Mouse (Mus musculus) thymus, adult 18-20 months (tissue): Measurements from ENCODE around the gene Picalm.

Source experiments
- DNase-seq, 2 experiments: peaks; one replicate each; pipeline ENCODE4 v3.0.0; 2022; ENCODE audit warnings: mixed read lengths in 2 of 2

Picalm gene

DNA sequence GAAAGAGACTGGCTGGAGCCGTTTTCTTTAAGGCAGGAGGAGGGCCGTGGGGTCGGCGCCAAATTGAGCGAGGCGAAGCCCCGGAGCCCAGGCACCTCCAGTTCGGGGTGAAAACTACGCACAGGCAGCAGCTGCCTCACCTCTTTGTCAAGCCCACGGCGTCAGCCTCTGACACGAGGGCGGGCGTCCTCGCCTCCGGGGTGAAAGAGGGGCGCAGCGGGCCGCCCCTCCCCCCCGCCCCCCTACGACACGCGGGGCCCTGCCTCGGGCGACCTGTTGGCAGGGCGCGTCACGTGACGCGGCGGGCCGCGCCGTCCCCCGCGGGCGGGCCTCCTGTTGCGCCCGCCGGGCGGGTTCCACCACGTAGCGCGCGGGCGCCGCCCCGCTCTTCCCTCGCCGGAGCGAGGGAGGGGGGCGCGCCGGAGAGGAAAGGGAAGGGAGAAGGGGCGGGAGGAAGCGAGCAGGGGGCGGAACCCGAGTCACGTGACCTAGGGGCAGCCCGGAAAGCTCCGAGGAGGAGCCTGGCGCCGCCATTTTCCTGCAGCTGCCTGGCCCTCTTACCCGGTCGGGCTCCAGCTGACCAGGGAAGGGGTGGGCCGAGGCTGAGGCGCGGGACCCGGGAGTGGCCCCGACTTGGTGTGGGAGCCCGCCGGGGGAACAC is at the start of gene Picalm:
Gene Picalm (plus strand): TSS at position 482 of the 661 bp plus-strand sequence.
- peak; percentile 96 for DNase-seq

DNA sequence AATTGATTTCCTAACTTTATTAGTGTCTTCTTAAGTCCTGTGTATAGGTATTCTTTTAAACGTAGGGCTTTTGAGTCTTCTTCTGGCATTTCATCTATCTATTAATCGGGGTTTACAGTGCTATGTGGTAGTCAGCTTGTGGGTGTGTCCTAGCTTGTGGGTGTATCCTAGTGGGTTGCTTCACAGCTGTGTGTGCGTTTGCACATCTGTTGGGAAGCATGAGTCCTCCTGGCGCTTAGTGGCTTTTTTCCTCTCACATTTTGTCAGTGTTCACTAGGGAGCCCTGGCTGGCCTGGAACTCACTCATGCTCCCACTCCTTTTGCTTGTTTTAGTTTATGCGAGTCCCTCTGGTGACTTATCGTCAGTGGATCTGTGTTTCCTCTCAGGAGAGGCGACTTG is 46.2 kb upstream of the Picalm start:
- DNase-seq, result no peak

- DNase-seq, result no peak
Observed at GRCm38 (mm10) chr7:90084531-90084930, 45.5 kb upstream of the Picalm start.

DNA sequence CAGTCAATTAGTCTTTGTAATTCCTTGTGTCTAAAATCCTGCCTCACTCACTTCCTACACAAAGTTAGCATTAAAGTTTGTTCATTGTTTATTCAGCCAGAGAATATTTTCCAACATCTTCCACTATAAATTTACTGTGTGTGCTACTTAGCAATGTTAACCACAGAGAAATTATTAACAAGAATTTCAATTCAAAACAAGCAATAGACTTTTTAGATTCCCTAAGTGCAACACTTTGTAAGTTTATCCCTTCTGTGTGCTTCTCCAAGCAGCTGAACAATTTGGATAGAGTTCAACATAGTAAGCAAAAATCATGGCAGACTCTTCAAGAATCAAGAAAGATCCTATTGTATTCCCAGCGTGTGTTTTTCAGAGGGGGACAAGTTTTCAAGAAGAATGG is 44.3 kb upstream of the Picalm start:
- DNase-seq, result no peak

DNA sequence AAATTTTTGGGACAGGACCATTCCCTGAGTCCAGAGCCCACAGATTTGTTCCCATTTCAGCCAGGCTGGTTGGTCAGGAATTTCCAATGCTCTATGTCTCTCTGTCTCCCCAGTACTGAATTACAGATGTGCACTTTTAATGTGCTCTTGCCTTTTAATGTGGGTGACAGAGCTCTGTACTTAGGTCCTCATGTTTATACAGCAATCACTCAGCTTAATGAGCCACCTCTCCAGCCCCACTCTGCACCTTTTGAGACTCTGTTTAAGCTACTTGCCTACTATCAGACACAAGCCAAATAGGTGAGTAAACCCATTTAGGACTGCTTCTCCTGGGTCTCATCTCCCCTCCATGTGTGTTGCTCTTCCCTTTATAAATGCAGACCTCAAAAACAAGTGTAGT is 43.2 kb upstream of the Picalm start:
- no peak for DNase-seq

GRCm38 (mm10) chr7:90090996-90091395 is 39.0 kb upstream of the Picalm start:
- no peak for DNase-seq

- DNase-seq, result no peak
Observed at GRCm38 (mm10) chr7:90091756-90092155, 38.3 kb upstream of the Picalm start.

GRCm38 (mm10) chr7:90092452-90093450 is 37.3 kb upstream of the Picalm start:
- DNase-seq, result no peak

GRCm38 (mm10) chr7:90095097-90095496 is 34.9 kb upstream of the Picalm start:
- no peak for DNase-seq

DNA sequence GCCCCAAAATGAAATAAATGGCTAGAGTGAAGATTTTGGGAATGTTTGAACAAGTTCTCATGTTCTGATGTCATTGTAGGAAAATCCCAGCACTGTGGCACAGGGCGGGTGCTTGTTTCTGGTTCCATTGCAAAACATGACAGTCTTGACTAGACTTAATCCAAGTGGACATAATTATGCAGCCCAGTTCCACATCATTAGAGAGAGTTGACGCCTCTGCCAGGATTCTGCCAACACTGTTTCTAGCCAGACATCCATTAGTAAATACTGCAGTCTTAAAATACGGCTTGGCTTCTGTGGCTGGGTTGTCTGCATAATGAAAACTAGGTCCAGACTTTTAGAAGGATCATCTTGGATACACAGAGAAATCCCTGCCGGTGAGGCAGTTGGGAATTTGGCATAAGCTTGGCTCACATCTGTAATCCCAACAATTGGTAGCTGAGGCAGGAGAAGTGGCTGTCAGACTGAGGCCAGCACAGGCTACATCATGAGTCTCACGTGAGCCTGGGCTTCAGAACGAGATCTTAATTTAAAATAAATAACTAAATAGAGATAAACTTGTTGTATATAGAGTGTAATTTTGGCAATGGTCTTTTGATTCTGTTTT is 34.1 kb upstream of the Picalm start:
- DNase-seq, result no peak

GRCm38 (mm10) chr7:90096609-90097008 is 33.4 kb upstream of the Picalm start:
- no peak for DNase-seq

GRCm38 (mm10) chr7:90098253-90098652 is 31.8 kb upstream of the Picalm start:
- no peak for DNase-seq

DNA sequence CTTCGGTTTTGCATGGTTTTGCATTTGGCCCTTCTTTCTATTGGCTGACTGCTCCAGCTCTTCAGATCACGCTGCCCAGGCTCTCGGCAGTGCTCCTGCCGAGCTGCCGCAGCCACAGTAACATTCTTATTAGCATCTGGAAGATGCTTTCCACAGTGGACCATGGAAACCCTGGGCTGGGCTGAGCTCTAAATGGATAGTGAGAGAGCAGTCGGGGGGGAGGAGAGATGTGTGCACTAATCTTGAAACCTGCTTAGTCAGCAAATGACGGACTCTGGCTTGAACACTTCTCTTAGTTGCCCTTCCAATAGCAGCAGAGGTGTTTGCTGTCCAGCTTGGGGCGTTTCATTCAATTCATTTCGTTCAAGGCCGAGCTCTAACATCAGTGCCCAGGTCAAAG is 30.8 kb upstream of the Picalm start:
- no peak for DNase-seq

GRCm38 (mm10) chr7:90100614-90101160 is 29.3 kb upstream of the Picalm start:
- no peak for DNase-seq

- no peak for DNase-seq
Observed at GRCm38 (mm10) chr7:90116100-90116499, 13.9 kb upstream of the Picalm start.

GRCm38 (mm10) chr7:90120106-90120505 is 9.9 kb upstream of the Picalm start:
- no peak for DNase-seq

DNA sequence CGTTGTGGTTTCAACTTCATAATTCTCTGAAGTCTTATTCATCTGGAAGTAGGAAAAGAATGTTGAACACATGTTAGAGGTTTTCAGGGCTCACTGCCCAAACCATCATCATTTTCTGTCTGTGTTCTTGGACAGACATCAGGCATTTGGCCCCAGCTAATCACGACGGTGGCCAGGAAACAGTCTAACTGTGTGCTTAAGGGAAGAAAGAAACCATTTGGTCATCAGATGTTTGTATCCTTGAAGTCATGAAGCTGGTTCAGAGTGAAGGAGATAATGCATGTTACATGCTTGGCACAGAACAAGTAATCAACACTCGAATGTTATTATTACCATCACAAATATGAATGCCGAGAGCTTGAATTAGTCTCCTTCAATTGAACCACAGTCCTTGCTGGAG is 5.0 kb upstream of the Picalm start:
- DNase-seq, result no peak

DNA sequence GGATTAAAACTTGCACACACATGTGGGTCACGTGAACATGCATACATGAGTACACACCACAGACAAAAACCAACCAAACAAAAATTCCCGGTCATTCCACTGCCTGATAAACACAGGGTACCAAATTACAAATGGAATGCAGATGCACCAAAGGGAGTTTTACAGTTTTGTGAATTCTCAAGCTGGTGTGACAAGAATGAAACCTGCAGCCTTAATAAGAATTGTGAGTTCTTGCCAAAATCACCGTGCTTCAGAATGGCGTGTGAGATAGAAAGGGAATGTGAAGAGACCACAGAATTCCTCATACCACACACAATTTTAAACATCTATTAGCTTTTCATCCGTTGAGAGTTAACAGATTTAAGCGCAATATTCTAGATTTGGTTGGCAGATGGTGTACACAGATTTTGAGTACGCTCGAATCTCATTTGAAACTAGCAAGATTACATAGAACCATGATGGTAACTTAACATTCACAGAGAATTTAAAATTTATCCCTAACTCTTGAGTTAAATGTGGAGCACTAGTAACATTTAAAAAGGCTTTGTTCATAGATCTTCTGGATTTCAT is 1.3 kb upstream of the Picalm start:
- no peak for DNase-seq

DNA sequence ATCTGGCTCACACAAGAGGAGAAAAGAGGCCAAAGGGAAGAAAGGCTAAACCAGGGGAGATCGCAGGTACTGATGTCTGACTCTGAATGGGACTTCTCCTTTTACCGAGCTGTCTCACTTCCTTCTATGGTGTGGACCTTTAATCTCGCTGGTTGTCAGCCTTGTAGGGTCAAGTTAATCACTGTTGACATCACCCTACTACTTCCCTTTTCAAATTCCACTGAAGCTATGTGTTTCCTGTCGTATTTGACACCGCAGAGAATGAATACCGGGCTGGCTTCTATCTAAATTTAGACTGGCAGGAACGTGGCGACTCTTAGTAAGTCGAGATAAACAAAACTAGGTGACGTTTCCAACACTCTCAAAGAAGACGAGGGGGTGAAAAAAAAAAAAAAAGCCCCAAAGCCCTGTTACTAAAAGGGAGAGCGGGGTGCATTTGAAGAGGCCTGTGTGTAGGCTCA is 712 bp upstream of the Picalm start:
- peak in 1 of 2 experiments; percentile 37 for DNase-seq

DNA sequence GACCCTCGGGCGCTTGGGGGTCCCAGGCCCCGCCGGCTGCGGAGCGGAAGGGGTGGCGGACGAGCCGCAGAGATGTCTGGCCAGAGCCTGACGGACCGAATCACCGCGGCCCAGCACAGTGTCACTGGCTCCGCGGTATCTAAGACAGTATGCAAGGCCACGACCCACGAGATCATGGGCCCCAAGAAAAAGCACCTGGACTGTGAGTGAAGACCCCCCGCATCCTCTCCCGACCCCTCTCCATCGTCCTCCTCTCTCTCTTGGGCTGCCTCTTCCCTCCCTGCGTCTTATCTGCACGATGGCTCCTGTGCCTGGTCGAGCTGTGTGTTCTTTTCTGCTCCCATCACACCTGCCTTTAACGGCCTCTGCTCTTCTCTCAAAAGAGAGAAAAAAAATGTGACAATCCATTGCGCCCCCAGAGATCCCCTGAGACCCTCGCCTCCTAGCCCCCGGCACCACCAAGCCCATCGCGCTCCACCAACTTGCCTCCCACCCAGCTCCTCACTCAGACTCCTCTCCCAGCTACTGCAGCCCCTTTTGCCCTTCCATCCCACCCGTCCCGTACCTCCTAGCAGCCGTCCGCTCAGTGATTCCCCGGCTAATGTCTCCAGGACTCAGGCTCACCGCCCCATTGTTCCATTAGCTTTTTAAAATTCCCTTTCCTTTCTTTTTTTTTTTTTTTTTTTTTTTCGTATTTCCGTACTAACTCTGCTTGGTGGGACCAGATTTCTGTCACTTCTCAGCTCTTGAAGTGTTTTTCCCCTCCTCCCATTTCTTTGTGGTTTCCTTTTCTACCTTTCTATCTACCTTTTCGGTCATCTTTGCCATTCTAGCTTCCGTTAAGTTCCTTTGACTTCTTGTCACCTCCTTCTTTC is 725 bp downstream of the Picalm start:
- DNase-seq, result peak; percentile 28 to 42

DNA sequence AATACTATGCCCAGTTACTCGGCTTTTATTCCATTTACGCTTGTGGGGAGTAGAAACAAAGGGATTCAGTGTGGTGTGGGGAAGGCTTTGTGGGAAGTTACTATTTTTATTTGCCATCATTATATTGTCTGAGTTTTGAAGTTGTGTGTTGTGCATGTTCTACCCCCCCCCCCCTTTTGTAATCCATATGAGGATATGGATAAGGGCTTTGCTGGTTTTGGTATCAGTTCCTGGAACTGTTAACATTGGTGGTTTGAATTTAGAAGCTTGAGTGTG is 1.3 kb downstream of the Picalm start:
- DNase-seq, result no peak

GRCm38 (mm10) chr7:90131831-90132241 is 1.8 kb downstream of the Picalm start:
- no peak for DNase-seq
